Mouse (Mus musculus): ENCODE measurements around the gene Gm9513. TPM values are rescaled to one million over a fixed set of nuclear protein-coding genes. Genes with fewer than 3 reads are reported as not detected.

The Gm9513 gene
- total RNA-seq (2014; rRNA removed), result not detected in 2 replicates
- not detected in 2 replicates for polyA plus RNA-seq (2015; fragmentation: Nextera tagmentation; extraction: Ambion mirVana)

DNA sequence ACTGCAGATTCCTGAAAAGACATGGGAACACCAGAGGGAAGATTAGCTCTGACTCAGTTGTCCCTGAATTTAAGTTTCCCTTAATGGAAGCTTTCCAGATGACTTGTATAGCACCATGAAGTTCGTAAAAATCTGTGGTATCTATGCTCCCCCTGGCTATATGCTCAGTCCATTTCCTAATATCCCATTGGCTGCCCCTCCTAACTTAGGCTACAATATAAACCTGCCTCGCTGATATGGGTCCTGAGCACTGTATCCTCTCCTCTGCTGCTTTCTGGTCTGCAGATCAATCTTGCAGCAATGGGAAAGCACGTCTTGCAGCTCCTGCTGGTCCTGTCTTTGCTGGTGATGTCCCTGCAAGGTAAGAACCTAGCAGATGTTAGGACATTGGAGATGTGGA lies at the start of gene Gm9513:
Gene Gm9513, plus strand, starts transcription at position 301 of the 400 bp plus-strand sequence.
- 71% methylated on average over 3 of the region's 3 CpGs for WGBS
- H3K4me3 ChIP-seq (ENCODE audit: low read depth, low read length), result no peak within 1 kb of the TSS
- no peaks in the 10 kb centered on the region for H3K36me3 ChIP-seq (ENCODE audit: insufficient read depth)
- ATAC-seq, result no peak
- no peaks in the 10 kb centered on the region for H3K4me1 ChIP-seq (ENCODE audit: insufficient read depth)
- H3K27me3 ChIP-seq (ENCODE audit: insufficient read depth, low read length), result no peaks in the 10 kb centered on the region
- DNase-seq, result no peak
- H3K9ac ChIP-seq, result no peak within 1 kb of the TSS
- no peak within 1 kb of the TSS for H3K4me2 ChIP-seq (ENCODE audit: low read depth)
- TF ChIP-seq CTCF (IDR thresholded peaks at IDR 0.05; ENCODE audit: low read depth), result no peak
- H3K27ac ChIP-seq (ENCODE audit: low read depth, low read length), result no peak within 1 kb of the TSS
- peaks cover 4% of the 10 kb centered on the region; the same call in 1 of the 2 replicates for H3K9me3 ChIP-seq (ENCODE audit: low read length)

DNA sequence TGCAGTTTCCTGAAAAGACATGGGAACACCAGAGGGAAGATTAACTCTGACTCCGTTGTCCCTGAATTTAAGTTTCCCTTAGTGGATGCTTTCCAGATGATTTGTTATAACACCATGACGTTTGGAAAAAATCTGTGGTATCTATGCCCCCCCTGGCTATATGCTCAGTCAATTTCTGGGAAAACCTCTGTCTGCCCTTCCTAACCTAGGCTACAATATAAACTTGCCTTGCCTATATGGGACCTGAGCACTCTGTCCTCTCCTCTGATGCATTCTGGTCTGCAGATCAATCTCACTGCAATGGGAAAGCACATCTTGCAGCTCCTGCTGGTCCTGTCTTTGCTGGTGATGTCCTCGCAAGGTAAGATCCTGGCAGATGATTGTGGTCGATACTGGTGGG lies 43.9 kb upstream of the Gm9513 start, which contains the start of gene Gm7257:
Gene Gm7257, plus strand, starts transcription at position 301 of the 400 bp plus-strand sequence.
- WGBS, result 75% methylated on average over 4 of the region's 4 CpGs
- Histone ChIP-seq H3K4me2 (ENCODE audit: low read depth) (no peak within 1 kb of the TSS), H3K4me3 (ENCODE audit: low read depth, low read length) (no peak within 1 kb of the TSS), H3K4me1 (ENCODE audit: insufficient read depth) (no peaks in the 10 kb centered on the region), H3K9me3 (ENCODE audit: low read length) (0 out of 2 replicates have a peak, but pooled peaks cover 4% of the 10 kb centered on the region), H3K9ac (no peak within 1 kb of the TSS), H3K27ac (ENCODE audit: low read depth, low read length) (no peak within 1 kb of the TSS), H3K36me3 (ENCODE audit: insufficient read depth) (no peaks in the 10 kb centered on the region), H3K27me3 (ENCODE audit: insufficient read depth, low read length) (no peaks in the 10 kb centered on the region)
- TF ChIP-seq CTCF (IDR thresholded peaks at IDR 0.05; ENCODE audit: low read depth), result no peak
- ATAC-seq (no peak), DNase-seq (no peak)

DNA sequence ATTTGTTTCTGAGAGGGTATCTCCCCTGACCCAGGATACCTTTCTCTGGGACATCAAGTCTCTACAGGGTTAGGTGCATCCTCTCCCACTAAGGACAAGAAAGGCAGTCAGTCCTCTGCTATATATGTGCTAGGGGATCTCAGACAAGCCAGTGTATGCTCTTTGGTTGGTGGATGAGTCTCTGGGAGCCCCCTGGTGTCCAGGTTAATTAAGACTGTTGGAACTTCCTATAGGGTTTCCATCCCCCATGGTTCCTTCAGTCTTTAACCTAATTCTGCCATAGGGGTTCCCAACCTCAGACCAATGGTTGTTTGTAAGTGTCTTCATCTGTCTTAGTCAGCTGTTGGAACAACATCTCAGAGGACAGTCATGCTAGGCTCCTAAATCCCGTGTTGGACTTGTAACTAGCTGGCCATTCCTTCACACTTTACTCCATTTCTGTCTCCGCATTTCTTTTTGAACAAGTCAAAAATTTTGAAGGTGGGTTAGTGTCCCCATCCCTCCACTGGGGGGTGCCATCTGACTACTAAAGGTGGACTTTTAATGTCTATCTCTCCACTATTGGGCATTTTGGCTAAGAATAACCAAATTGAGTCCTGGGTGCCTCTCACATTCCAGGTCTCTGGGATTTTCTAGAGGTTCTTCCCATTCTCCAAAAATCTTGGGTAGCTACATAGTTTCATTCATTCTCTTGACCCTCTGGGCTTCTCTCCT lies 40.2 kb upstream of the Gm9513 start:
- Histone ChIP-seq H3K9ac (no peak overlapping the region), H3K9me3 (ENCODE audit: low read length) (0 out of 2 replicates have a peak, but pooled peaks cover 4% of the 10 kb centered on the region)
- no peak for ATAC-seq

DNA sequence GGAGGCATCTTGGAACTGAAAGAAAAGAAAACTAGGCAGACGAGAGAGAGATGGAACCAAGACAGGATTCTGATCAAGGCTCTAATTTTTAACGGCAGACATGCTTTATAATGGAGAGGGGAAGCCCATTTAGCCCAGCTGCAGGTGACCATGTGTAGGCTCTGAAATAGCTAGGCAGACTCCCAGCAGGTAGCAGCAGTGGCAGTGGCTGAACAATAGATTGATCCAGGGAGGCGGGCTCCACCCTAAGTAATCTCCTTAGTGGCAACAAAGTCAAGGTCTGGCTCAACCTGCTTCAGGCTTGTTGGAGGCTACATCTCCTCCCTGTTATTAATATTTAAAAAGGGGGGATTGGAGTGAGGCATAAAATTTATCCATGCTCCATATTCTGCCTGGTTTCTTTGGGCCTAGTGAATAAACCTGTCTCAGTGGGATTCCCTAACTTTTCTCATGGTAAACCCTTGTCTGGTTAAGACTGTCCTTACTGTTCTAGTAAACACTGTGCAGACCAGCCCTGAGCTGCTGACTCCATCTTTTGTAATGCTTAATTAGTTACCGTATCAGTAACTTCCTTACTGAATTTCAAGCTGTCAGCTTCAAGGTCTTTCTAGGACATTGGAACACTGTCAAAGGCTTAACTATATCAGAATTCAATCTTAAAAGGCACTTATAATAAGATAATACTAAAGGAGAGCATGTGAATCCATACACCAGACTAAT lies 19.2 kb downstream of the Gm9513 start:
- 80% methylated on average over 4 of the region's 4 CpGs for WGBS

More for the DNA sequence above, 40.2 kb upstream of the Gm9513 start:
- H3K36me3 ChIP-seq (ENCODE audit: insufficient read depth), result no peaks in the 10 kb centered on the region
- H3K27me3 ChIP-seq (ENCODE audit: insufficient read depth, low read length), result no peaks in the 10 kb centered on the region
- no peak overlapping the region for H3K27ac ChIP-seq (ENCODE audit: low read depth, low read length)
- H3K4me3 ChIP-seq (ENCODE audit: low read depth, low read length), result no peak overlapping the region
- H3K4me1 ChIP-seq (ENCODE audit: insufficient read depth), result no peaks in the 10 kb centered on the region
- no peak for DNase-seq
- TF ChIP-seq CTCF (IDR thresholded peaks at IDR 0.05; ENCODE audit: low read depth), result no peak
- WGBS, result 42% methylated on average over 2 of the region's 2 CpGs
- no peak overlapping the region for H3K4me2 ChIP-seq (ENCODE audit: low read depth)

DNA sequence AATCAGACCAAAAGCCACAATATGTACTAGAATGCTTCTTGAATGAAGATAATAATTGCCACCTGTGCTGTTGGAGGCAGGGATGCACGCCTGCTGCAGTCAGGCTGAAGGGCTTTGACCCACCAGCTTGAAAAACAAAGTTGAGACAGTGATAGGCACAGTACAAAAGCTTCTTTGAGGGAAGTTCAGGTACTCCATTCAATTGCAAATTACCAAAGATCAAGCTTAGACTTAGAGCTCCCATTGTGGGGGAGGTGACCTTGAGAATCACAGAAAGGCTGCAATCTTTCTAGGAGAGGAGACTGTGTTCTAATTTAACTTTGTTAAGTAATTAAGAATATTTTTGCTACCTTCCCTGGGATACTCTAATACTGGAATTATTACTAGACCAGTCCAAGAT lies 20.4 kb downstream of the Gm9513 start:
- no peaks in the 10 kb centered on the region for H3K9me3 ChIP-seq (ENCODE audit: low read length)
- H3K27me3 ChIP-seq (ENCODE audit: insufficient read depth, low read length), result no peaks in the 10 kb centered on the region
- H3K4me1 ChIP-seq (ENCODE audit: insufficient read depth), result no peaks in the 10 kb centered on the region
- DNase-seq (no peak), ATAC-seq (no peak)
- no peak overlapping the region for H3K9ac ChIP-seq
- H3K4me3 ChIP-seq (ENCODE audit: low read depth, low read length), result no peak overlapping the region
- no peaks in the 10 kb centered on the region for H3K36me3 ChIP-seq (ENCODE audit: insufficient read depth)
- no peak overlapping the region for H3K4me2 ChIP-seq (ENCODE audit: low read depth)
- no peak overlapping the region for H3K27ac ChIP-seq (ENCODE audit: low read depth, low read length)
- 46% methylated on average over 1 of the region's 1 CpGs for WGBS
- no peak for TF ChIP-seq CTCF (IDR thresholded peaks at IDR 0.05; ENCODE audit: low read depth)

More for the DNA sequence above, 19.2 kb downstream of the Gm9513 start:
- Histone ChIP-seq H3K27me3 (ENCODE audit: insufficient read depth, low read length) (no peaks in the 10 kb centered on the region), H3K9me3 (ENCODE audit: low read length) (no peaks in the 10 kb centered on the region), H3K27ac (ENCODE audit: low read depth, low read length) (no peak overlapping the region), H3K4me1 (ENCODE audit: insufficient read depth) (no peaks in the 10 kb centered on the region), H3K4me3 (ENCODE audit: low read depth, low read length) (no peak overlapping the region), H3K36me3 (ENCODE audit: insufficient read depth) (no peaks in the 10 kb centered on the region), H3K4me2 (ENCODE audit: low read depth) (no peak overlapping the region), H3K9ac (no peak overlapping the region)
- ATAC-seq (no peak), DNase-seq (no peak)
- TF ChIP-seq CTCF (IDR thresholded peaks at IDR 0.05; ENCODE audit: low read depth), result no peak

DNA sequence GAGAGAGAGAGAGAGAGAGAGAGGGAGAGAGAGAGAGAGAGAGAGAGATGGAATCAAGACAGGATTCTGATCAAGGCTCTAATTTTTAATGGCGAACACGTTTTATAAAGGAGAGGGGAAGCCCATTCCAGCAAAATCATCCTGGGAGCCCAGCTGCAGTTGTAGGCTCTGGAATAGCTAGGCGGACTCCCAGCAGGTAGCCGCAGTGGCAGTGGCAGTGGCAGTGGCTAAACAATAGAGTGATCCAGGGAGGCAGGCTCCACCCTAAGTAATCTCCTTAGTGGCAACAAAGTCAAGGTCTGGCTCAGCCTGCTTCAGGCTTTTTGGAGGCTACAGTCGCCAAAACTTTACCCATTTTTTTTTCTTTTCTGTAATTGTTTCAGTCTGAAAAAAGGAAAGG lies 28.8 kb downstream of the Gm9513 start:
- Histone ChIP-seq H3K27ac (ENCODE audit: low read depth, low read length) (no peak overlapping the region), H3K9ac (no peak overlapping the region), H3K27me3 (ENCODE audit: insufficient read depth, low read length) (no peaks in the 10 kb centered on the region), H3K9me3 (ENCODE audit: low read length) (0 out of 2 replicates have a peak, but pooled peaks cover 3% of the 10 kb centered on the region), H3K4me3 (ENCODE audit: low read depth, low read length) (no peak overlapping the region), H3K4me2 (ENCODE audit: low read depth) (no peak overlapping the region), H3K4me1 (ENCODE audit: insufficient read depth) (no peaks in the 10 kb centered on the region), H3K36me3 (ENCODE audit: insufficient read depth) (no peaks in the 10 kb centered on the region)
- 81% methylated on average over 5 of the region's 5 CpGs for WGBS
- TF ChIP-seq CTCF (IDR thresholded peaks at IDR 0.05; ENCODE audit: low read depth), result no peak
- no peak for DNase-seq
- ATAC-seq, result no peak

Other genes starting within 250 kb of the Gm9513 start
- not detected in 2 replicates for gene Gm7257, start 43.8 kb upstream of the Gm9513 start, total RNA-seq (2014; rRNA removed)
- not detected in 2 replicates for gene Gm7257, start 43.8 kb upstream of the Gm9513 start, polyA plus RNA-seq (2015; fragmentation: Nextera tagmentation; extraction: Ambion mirVana)
- not detected in 2 replicates for gene Gm5615, start 66.3 kb downstream of the Gm9513 start, total RNA-seq (2014; rRNA removed)
- gene Gm5615, start 66.3 kb downstream of the Gm9513 start, polyA plus RNA-seq (2015; fragmentation: Nextera tagmentation; extraction: Ambion mirVana), result not detected in 2 replicates
- gene Gm17689, start 107.0 kb downstream of the Gm9513 start, total RNA-seq (2014; rRNA removed), result not detected in 2 replicates
- gene Gm17689, start 107.0 kb downstream of the Gm9513 start, polyA plus RNA-seq (2015; fragmentation: Nextera tagmentation; extraction: Ambion mirVana), result not detected in 2 replicates
- gene A630095E13Rik, start 167.7 kb downstream of the Gm9513 start, total RNA-seq (2014; rRNA removed), result not detected in 2 replicates
- not detected in 2 replicates for gene A630095E13Rik, start 167.7 kb downstream of the Gm9513 start, polyA plus RNA-seq (2015; fragmentation: Nextera tagmentation; extraction: Ambion mirVana)
- gene Acrv1, start 217.6 kb downstream of the Gm9513 start, total RNA-seq (2014; rRNA removed), result not detected in 2 replicates
- not detected in 2 replicates for gene Acrv1, start 217.6 kb downstream of the Gm9513 start, polyA plus RNA-seq (2015; fragmentation: Nextera tagmentation; extraction: Ambion mirVana)

Data from forebrain, postnatal 0 days (tissue).